Mouse (Mus musculus): ENCODE measurements around the gene Sycn. TPM values are rescaled to one million over a fixed set of nuclear protein-coding genes. Genes with fewer than 3 reads are reported as not detected.

Gene Sycn
- polyA plus RNA-seq, 1 experiment, result not detected

DNA sequence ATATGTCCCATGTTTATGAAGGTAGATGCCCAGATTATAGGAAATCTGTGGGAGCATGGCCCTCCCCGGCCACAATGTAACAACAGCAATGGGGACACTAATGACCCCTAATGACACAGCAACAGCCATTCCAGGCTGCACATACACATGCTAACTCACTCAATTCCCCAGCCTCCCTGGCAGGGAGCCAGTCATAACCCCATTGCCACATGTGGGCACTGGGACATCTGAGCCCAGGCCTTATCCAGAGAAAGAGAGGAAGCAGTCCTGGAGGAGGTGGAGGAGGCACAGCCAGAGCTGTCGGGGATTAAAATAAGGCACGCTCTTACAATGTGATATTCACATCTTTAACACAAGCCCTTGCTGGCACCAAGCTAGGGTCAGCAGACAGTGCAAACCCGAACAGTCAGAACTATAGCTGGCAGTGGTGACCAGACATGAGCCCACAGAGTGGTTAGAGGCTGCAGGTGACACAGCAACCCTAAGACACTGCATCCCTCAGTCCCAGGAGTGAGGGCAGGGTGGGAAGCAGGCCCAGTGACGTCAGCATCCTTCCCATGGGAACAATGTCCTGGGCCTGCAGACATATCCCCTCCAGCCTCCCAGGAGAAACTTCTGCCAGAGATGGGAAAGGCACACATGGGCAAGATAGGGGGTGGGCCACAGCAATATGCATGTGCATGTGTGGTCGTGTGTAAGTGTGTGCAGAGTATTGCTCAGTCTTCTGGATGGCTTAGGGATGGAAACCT lies 46.2 kb downstream of the Sycn start:
- TF ChIP-seq POLR2A (IDR thresholded peaks at IDR 0.05; ENCODE audit: insufficient read depth, low read depth, low read length), result no peak
- TF ChIP-seq CTCF (IDR thresholded peaks at IDR 0.05; ENCODE audit: insufficient read depth, low read depth, low read length), result no peak
- Histone ChIP-seq H3K27ac (ENCODE audit: insufficient read depth, low read depth, low read length) (no peak overlapping the region), H3K4me1 (ENCODE audit: control insufficient read depth, insufficient read depth, low read length) (peaks cover 40% of the 10 kb centered on the region), H3K4me3 (ENCODE audit: insufficient read depth, low read depth, low read length) (no peak overlapping the region)
- WGBS, result 45% methylated on average over 6 of the region's 6 CpGs

- H3K4me3 ChIP-seq (ENCODE audit: insufficient read depth, low read depth, low read length), result no peak overlapping the region
- peaks cover 41% of the 10 kb centered on the region for H3K4me1 ChIP-seq (ENCODE audit: control insufficient read depth, insufficient read depth, low read length)
- no peak overlapping the region for H3K27ac ChIP-seq (ENCODE audit: insufficient read depth, low read depth, low read length)
- TF ChIP-seq CTCF (IDR thresholded peaks at IDR 0.05; ENCODE audit: insufficient read depth, low read depth, low read length) (no peak), POLR2A (IDR thresholded peaks at IDR 0.05; ENCODE audit: insufficient read depth, low read depth, low read length) (no peak)
Measured at GRCm38 (mm10) chr7:28587644-28588043, 47.0 kb downstream of the Sycn start.

Other genes starting within 250 kb of the Sycn start
- not detected in 2 replicates for gene Selenov, start 249.7 kb upstream of the Sycn start, polyA plus RNA-seq (2012; ENCODE audit: insufficient read depth, insufficient read length, low replicate concordance, missing spikeins)
- not detected in 2 replicates for gene Dll3, start 238.6 kb upstream of the Sycn start, polyA plus RNA-seq (2012; ENCODE audit: insufficient read depth, insufficient read length, low replicate concordance, missing spikeins)
- not detected in 2 replicates for gene Timm50, start 228.8 kb upstream of the Sycn start, polyA plus RNA-seq (2012; ENCODE audit: insufficient read depth, insufficient read length, low replicate concordance, missing spikeins)
- gene Supt5, start 202.1 kb upstream of the Sycn start, polyA plus RNA-seq (2012; ENCODE audit: insufficient read depth, insufficient read length, low replicate concordance, missing spikeins), result not detected in 2 replicates
- 767 TPM in 1 of 2 replicates, not detected in the other for gene Rps16, start 190.2 kb upstream of the Sycn start, polyA plus RNA-seq (2012; ENCODE audit: insufficient read depth, insufficient read length, low replicate concordance, missing spikeins)
- not detected in 2 replicates for gene Plekhg2, start 168.3 kb upstream of the Sycn start, polyA plus RNA-seq (2012; ENCODE audit: insufficient read depth, insufficient read length, low replicate concordance, missing spikeins)
- not detected in 2 replicates for gene Zfp36, start 160.6 kb upstream of the Sycn start, polyA plus RNA-seq (2012; ENCODE audit: insufficient read depth, insufficient read length, low replicate concordance, missing spikeins)
- not detected in 2 replicates for gene Med29, start 148.2 kb upstream of the Sycn start, polyA plus RNA-seq (2012; ENCODE audit: insufficient read depth, insufficient read length, low replicate concordance, missing spikeins)
- 1,326 TPM in 1 of 2 replicates, not detected in the other for gene Paf1, start 147.9 kb upstream of the Sycn start, polyA plus RNA-seq (2012; ENCODE audit: insufficient read depth, insufficient read length, low replicate concordance, missing spikeins)
- not detected in 2 replicates for gene Gmfg, start 103.4 kb upstream of the Sycn start, polyA plus RNA-seq (2012; ENCODE audit: insufficient read depth, insufficient read length, low replicate concordance, missing spikeins)
- not detected in 2 replicates for gene Lrfn1, start 88.9 kb upstream of the Sycn start, polyA plus RNA-seq (2012; ENCODE audit: insufficient read depth, insufficient read length, low replicate concordance, missing spikeins)
- gene Ifnl2, start 30.4 kb upstream of the Sycn start, polyA plus RNA-seq (2012; ENCODE audit: insufficient read depth, insufficient read length, low replicate concordance, missing spikeins), result not detected in 2 replicates
- not detected in 2 replicates for gene Ifnl3, start 18.0 kb upstream of the Sycn start, polyA plus RNA-seq (2012; ENCODE audit: insufficient read depth, insufficient read length, low replicate concordance, missing spikeins)
- gene Nccrp1, start 6.4 kb downstream of the Sycn start, polyA plus RNA-seq (2012; ENCODE audit: insufficient read depth, insufficient read length, low replicate concordance, missing spikeins), result not detected in 2 replicates
- not detected in 2 replicates for gene Samd4b, start 57.3 kb downstream of the Sycn start, polyA plus RNA-seq (2012; ENCODE audit: insufficient read depth, insufficient read length, low replicate concordance, missing spikeins)
- not detected in 2 replicates for gene Pak4, start 57.3 kb downstream of the Sycn start, polyA plus RNA-seq (2012; ENCODE audit: insufficient read depth, insufficient read length, low replicate concordance, missing spikeins)
- not detected in 2 replicates for gene Acp7, start 90.4 kb downstream of the Sycn start, polyA plus RNA-seq (2012; ENCODE audit: insufficient read depth, insufficient read length, low replicate concordance, missing spikeins)
- gene Fbxo27, start 152.0 kb downstream of the Sycn start, polyA plus RNA-seq (2012; ENCODE audit: insufficient read depth, insufficient read length, low replicate concordance, missing spikeins), result not detected in 2 replicates
- not detected in 2 replicates for gene Fbxo17, start 175.9 kb downstream of the Sycn start, polyA plus RNA-seq (2012; ENCODE audit: insufficient read depth, insufficient read length, low replicate concordance, missing spikeins)
- not detected in 2 replicates for gene Mrps12, start 200.9 kb downstream of the Sycn start, polyA plus RNA-seq (2012; ENCODE audit: insufficient read depth, insufficient read length, low replicate concordance, missing spikeins)
- not detected in 2 replicates for gene Sars2, start 201.1 kb downstream of the Sycn start, polyA plus RNA-seq (2012; ENCODE audit: insufficient read depth, insufficient read length, low replicate concordance, missing spikeins)
- gene Ccer2, start 215.3 kb downstream of the Sycn start, polyA plus RNA-seq (2012; ENCODE audit: insufficient read depth, insufficient read length, low replicate concordance, missing spikeins), result not detected in 2 replicates
- gene Sirt2, start 225.8 kb downstream of the Sycn start, polyA plus RNA-seq (2012; ENCODE audit: insufficient read depth, insufficient read length, low replicate concordance, missing spikeins), result not detected in 2 replicates
- gene Nfkbib, start 226.6 kb downstream of the Sycn start, polyA plus RNA-seq (2012; ENCODE audit: insufficient read depth, insufficient read length, low replicate concordance, missing spikeins), result not detected in 2 replicates
- not detected in 2 replicates for gene Rinl, start 248.1 kb downstream of the Sycn start, polyA plus RNA-seq (2012; ENCODE audit: insufficient read depth, insufficient read length, low replicate concordance, missing spikeins)

Data from olfactory bulb, adult 2 months (tissue).